Mouse (Mus musculus) heart, embryonic 10.5 days (tissue): ENCODE measurements around the gene Hoxb1. TPM values are rescaled to one million over a fixed set of nuclear protein-coding genes. Genes with fewer than 3 reads are reported as not detected.

Experiments used
- DNase-seq: peaks from one replicate; pipeline ENCODE4 v3.0.0-alpha.2; 2017; ENCODE audit warnings: low spot score
- H3K27ac ChIP-seq: fragments of 300-500 bp; sonication (generic); 2 replicates; pipeline ENCODE4 v1.5.1; 2016; ENCODE audit warnings: mild to moderate bottlenecking
- H3K27me3 ChIP-seq: fragments of 300-500 bp; sonication (generic); 2 replicates; pipeline ENCODE4 v1.6.1; 2016; ENCODE audit warnings: mild to moderate bottlenecking; ENCODE audit not compliant: poor library complexity, insufficient read depth, severe bottlenecking
- H3K36me3 ChIP-seq: fragments of 300-500 bp; sonication (generic); 2 replicates; pipeline ENCODE4 v1.6.1; 2016; ENCODE audit warnings: mild to moderate bottlenecking, moderate library complexity
- H3K4me1 ChIP-seq: fragments of 300-500 bp; sonication (generic); 2 replicates; pipeline ENCODE4 v1.6.1; 2016; ENCODE audit warnings: mild to moderate bottlenecking
- H3K4me3 ChIP-seq: fragments of 300-500 bp; sonication (generic); 2 replicates; pipeline ENCODE4 v1.5.1; 2016; ENCODE audit warnings: mild to moderate bottlenecking, moderate library complexity
- H3K9me3 ChIP-seq: fragments of 300-500 bp; sonication (generic); 2 replicates; pipeline ENCODE4 v1.6.1; 2016; ENCODE audit warnings: mild to moderate bottlenecking, moderate library complexity
- WGBS: fragments of 180-500 bp; shearing (Covaris S2); methylation state at CpG from one replicate; pipeline ENCODE4 v1.1.7; 2016; 5-methylcytosine and 5-hydroxymethylcytosine counted together
- polyA plus RNA-seq: library from polyadenylated mRNA; unstranded; fragments of >200 nt; fragmentation: Nextera tagmentation; extraction: Ambion mirVana; gene quantifications from 2 replicates; pipeline ENCODE4 v1.2.1, GENCODE M21; 2016

Gene Hoxb1
- polyA plus RNA-seq, 1 experiment from 2014 or later: 3.3 TPM

- Histone ChIP-seq H3K27ac (0 out of 2 replicates have a peak overlapping the region, but pooled peaks have one; percentile 29), H3K9me3 (no peaks in the 10 kb centered on the region), H3K27me3 (peaks cover 88% of the 10 kb centered on the region), H3K36me3 (no peaks in the 10 kb centered on the region), H3K4me3 (no peak overlapping the region), H3K4me1 (peaks cover 46% of the 10 kb centered on the region)
- 19% methylated on average over 7 of the region's 7 CpGs for WGBS
- no peak for DNase-seq
These were observed 32.3 kb downstream of the Hoxb1 start for GRCm38 (mm10) chr11:96397806-96398335.

GRCm38 (mm10) chr11:96399923-96400322, 34.4 kb downstream of the Hoxb1 start:
- H3K4me1 ChIP-seq: peaks cover 59% of the 10 kb centered on the region
- no peaks in the 10 kb centered on the region for H3K36me3 ChIP-seq
- peak; percentile 92 for DNase-seq
- WGBS: 1% methylated on average over 8 of the region's 8 CpGs
- H3K27me3 ChIP-seq: peaks cover 89% of the 10 kb centered on the region
- 0 out of 2 replicates have a peak overlapping the region, but pooled peaks have one; percentile 8 for H3K4me3 ChIP-seq
- no peaks in the 10 kb centered on the region for H3K9me3 ChIP-seq
- no peak overlapping the region; the same call in 1 of the 2 replicates for H3K27ac ChIP-seq

- no peak for DNase-seq
- H3K4me3 ChIP-seq: no peak overlapping the region
- 36% methylated on average over 10 of the region's 10 CpGs for WGBS
These were observed 38.6 kb downstream of the Hoxb1 start for GRCm38 (mm10) chr11:96404016-96404604.

GRCm38 (mm10) chr11:96404831-96405230, 39.3 kb downstream of the Hoxb1 start:
- peaks cover 93% of the 10 kb centered on the region for H3K27me3 ChIP-seq
- WGBS: 67% methylated on average over 7 of the region's 7 CpGs
- no peaks in the 10 kb centered on the region for H3K9me3 ChIP-seq

More at GRCm38 (mm10) chr11:96404016-96404604, 38.6 kb downstream of the Hoxb1 start:
- H3K4me1 ChIP-seq: peaks cover 52% of the 10 kb centered on the region
- 0 out of 2 replicates have a peak overlapping the region, but pooled peaks have one; percentile 22 for H3K27ac ChIP-seq
- no peaks in the 10 kb centered on the region for H3K9me3 ChIP-seq
- H3K36me3 ChIP-seq: no peaks in the 10 kb centered on the region
- peaks cover 93% of the 10 kb centered on the region for H3K27me3 ChIP-seq

GRCm38 (mm10) chr11:96405541-96405940, 40.0 kb downstream of the Hoxb1 start:
- Histone ChIP-seq H3K4me1 (peaks cover 40% of the 10 kb centered on the region), H3K9me3 (no peaks in the 10 kb centered on the region), H3K27me3 (peaks cover 98% of the 10 kb centered on the region), H3K4me3 (no peak overlapping the region), H3K27ac (no peak overlapping the region), H3K36me3 (no peaks in the 10 kb centered on the region)
- WGBS: 33% methylated on average over 4 of the region's 4 CpGs
- DNase-seq: no peak

More at GRCm38 (mm10) chr11:96404831-96405230, 39.3 kb downstream of the Hoxb1 start:
- H3K4me1 ChIP-seq: peaks cover 45% of the 10 kb centered on the region
- H3K4me3 ChIP-seq: no peak overlapping the region
- H3K27ac ChIP-seq: no peak overlapping the region
- no peaks in the 10 kb centered on the region for H3K36me3 ChIP-seq
- no peak for DNase-seq

- Histone ChIP-seq H3K4me3 (peak overlapping the region; percentile 43), H3K9me3 (no peaks in the 10 kb centered on the region), H3K27me3 (peaks cover 98% of the 10 kb centered on the region), H3K27ac (peak overlapping the region; percentile 36; the same call in 1 of the 2 replicates), H3K36me3 (no peaks in the 10 kb centered on the region), H3K4me1 (peaks cover 41% of the 10 kb centered on the region)
- peak; percentile 81 for DNase-seq
- WGBS: 4% methylated on average over 36 of the region's 36 CpGs
These were observed 41.9 kb downstream of the Hoxb1 start for GRCm38 (mm10) chr11:96407191-96408072.

- Histone ChIP-seq H3K4me1 (peaks cover 44% of the 10 kb centered on the region), H3K9me3 (no peaks in the 10 kb centered on the region), H3K27ac (peak overlapping the region; percentile 36; the same call in 1 of the 2 replicates), H3K27me3 (peaks cover 94% of the 10 kb centered on the region), H3K4me3 (peak overlapping the region; percentile 43), H3K36me3 (no peaks in the 10 kb centered on the region)
- no peak for DNase-seq
- WGBS: 51% methylated on average over 13 of the region's 14 CpGs
These were observed 42.9 kb downstream of the Hoxb1 start for GRCm38 (mm10) chr11:96408234-96409010.

GRCm38 (mm10) chr11:96411019-96411418, 45.5 kb downstream of the Hoxb1 start:
- Histone ChIP-seq H3K9me3 (no peaks in the 10 kb centered on the region), H3K4me1 (peaks cover 32% of the 10 kb centered on the region), H3K36me3 (no peaks in the 10 kb centered on the region), H3K27ac (no peak overlapping the region), H3K27me3 (peaks cover 92% of the 10 kb centered on the region), H3K4me3 (no peak overlapping the region)
- WGBS: 74% methylated on average over 5 of the region's 5 CpGs
- DNase-seq: no peak

- Histone ChIP-seq H3K36me3 (no peaks in the 10 kb centered on the region), H3K27ac (no peak overlapping the region), H3K9me3 (no peaks in the 10 kb centered on the region), H3K4me3 (no peak overlapping the region), H3K27me3 (peaks cover 92% of the 10 kb centered on the region), H3K4me1 (peaks cover 28% of the 10 kb centered on the region)
- no peak for DNase-seq
- 63% methylated on average over 4 of the region's 4 CpGs for WGBS
These were observed 46.4 kb downstream of the Hoxb1 start for GRCm38 (mm10) chr11:96411934-96412333.

- H3K27me3 ChIP-seq: peaks cover 90% of the 10 kb centered on the region
- H3K4me1 ChIP-seq: peaks cover 17% of the 10 kb centered on the region
- no peaks in the 10 kb centered on the region for H3K36me3 ChIP-seq
- 80% methylated on average over 9 of the region's 9 CpGs for WGBS
- no peak overlapping the region for H3K4me3 ChIP-seq
- no peaks in the 10 kb centered on the region for H3K9me3 ChIP-seq
- no peak overlapping the region for H3K27ac ChIP-seq
- DNase-seq: no peak
These were observed 47.5 kb downstream of the Hoxb1 start for GRCm38 (mm10) chr11:96412941-96413491.

GRCm38 (mm10) chr11:96413527-96413926, 48.0 kb downstream of the Hoxb1 start:
- Histone ChIP-seq H3K36me3 (no peaks in the 10 kb centered on the region), H3K4me3 (no peak overlapping the region), H3K27ac (no peak overlapping the region), H3K27me3 (peaks cover 85% of the 10 kb centered on the region), H3K4me1 (peaks cover 14% of the 10 kb centered on the region), H3K9me3 (no peaks in the 10 kb centered on the region)
- WGBS: 22% methylated on average over 8 of the region's 8 CpGs
- DNase-seq: no peak

- no peaks in the 10 kb centered on the region for H3K36me3 ChIP-seq
- WGBS: 51% methylated on average over 2 of the region's 2 CpGs
- no peaks in the 10 kb centered on the region for H3K9me3 ChIP-seq
- no peak overlapping the region for H3K4me3 ChIP-seq
- no peak for DNase-seq
- H3K27me3 ChIP-seq: peaks cover 81% of the 10 kb centered on the region
- H3K4me1 ChIP-seq: peaks cover 14% of the 10 kb centered on the region
- H3K27ac ChIP-seq: no peak overlapping the region
These were observed 48.5 kb downstream of the Hoxb1 start for GRCm38 (mm10) chr11:96414002-96414401.
